Mouse (Mus musculus): ENCODE measurements around the gene Dok4. TPM values are rescaled to one million over a fixed set of nuclear protein-coding genes. Genes with fewer than 3 reads are reported as not detected.

Dok4 gene
- polyA plus RNA-seq, 1 experiment from 2014 or later: 19.9 TPM

Other genes starting within 250 kb of the Dok4 start
- gene Arl2bp, start 209.7 kb downstream of the Dok4 start, polyA plus RNA-seq (2014; fragmentation: Nextera tagmentation; extraction: Ambion mirVana): 49.7 and 60.6 TPM in 2 replicates
- 65.6 and 70.4 TPM in 2 replicates for gene Pllp, start 180.1 kb downstream of the Dok4 start, polyA plus RNA-seq (2014; fragmentation: Nextera tagmentation; extraction: Ambion mirVana)
- not detected in 2 replicates for gene Ccl22, start 130.7 kb downstream of the Dok4 start, polyA plus RNA-seq (2014; fragmentation: Nextera tagmentation; extraction: Ambion mirVana)
- gene Cx3cl1, start 104.3 kb downstream of the Dok4 start, polyA plus RNA-seq (2014; fragmentation: Nextera tagmentation; extraction: Ambion mirVana): 7.4 and 11.1 TPM in 2 replicates
- 0.56 TPM in 1 of 2 replicates, not detected in the other for gene Ccl17, start 65.9 kb downstream of the Dok4 start, polyA plus RNA-seq (2014; fragmentation: Nextera tagmentation; extraction: Ambion mirVana)
- gene Coq9, start 38.0 kb downstream of the Dok4 start, polyA plus RNA-seq (2014; fragmentation: Nextera tagmentation; extraction: Ambion mirVana): 73.2 and 80.4 TPM in 2 replicates
- 90.0 and 96.2 TPM in 2 replicates for gene Ciapin1, start 38.0 kb downstream of the Dok4 start, polyA plus RNA-seq (2014; fragmentation: Nextera tagmentation; extraction: Ambion mirVana)
- 150 and 159 TPM in 2 replicates for gene Polr2c, start 18.9 kb downstream of the Dok4 start, polyA plus RNA-seq (2014; fragmentation: Nextera tagmentation; extraction: Ambion mirVana)
- 29.9 and 32.3 TPM in 2 replicates for gene Ccdc102a, start 41.8 kb upstream of the Dok4 start, polyA plus RNA-seq (2014; fragmentation: Nextera tagmentation; extraction: Ambion mirVana)
- 0.25 and 0.36 TPM in 2 replicates for gene Adgrg5, start 47.4 kb upstream of the Dok4 start, polyA plus RNA-seq (2014; fragmentation: Nextera tagmentation; extraction: Ambion mirVana)
- 43.8 and 50.9 TPM in 2 replicates for gene Adgrg1, start 98.4 kb upstream of the Dok4 start, polyA plus RNA-seq (2014; fragmentation: Nextera tagmentation; extraction: Ambion mirVana)
- 3.8 and 4.5 TPM in 2 replicates for gene Adgrg3, start 141.4 kb upstream of the Dok4 start, polyA plus RNA-seq (2014; fragmentation: Nextera tagmentation; extraction: Ambion mirVana)
- not detected in 2 replicates for gene Drc7, start 178.8 kb upstream of the Dok4 start, polyA plus RNA-seq (2014; fragmentation: Nextera tagmentation; extraction: Ambion mirVana)
- gene Katnb1, start 204.9 kb upstream of the Dok4 start, polyA plus RNA-seq (2014; fragmentation: Nextera tagmentation; extraction: Ambion mirVana): 17.9 and 21.1 TPM in 2 replicates